22 mouse cellular contexts compared by ENCODE assay signal in the genomic region with DNA sequence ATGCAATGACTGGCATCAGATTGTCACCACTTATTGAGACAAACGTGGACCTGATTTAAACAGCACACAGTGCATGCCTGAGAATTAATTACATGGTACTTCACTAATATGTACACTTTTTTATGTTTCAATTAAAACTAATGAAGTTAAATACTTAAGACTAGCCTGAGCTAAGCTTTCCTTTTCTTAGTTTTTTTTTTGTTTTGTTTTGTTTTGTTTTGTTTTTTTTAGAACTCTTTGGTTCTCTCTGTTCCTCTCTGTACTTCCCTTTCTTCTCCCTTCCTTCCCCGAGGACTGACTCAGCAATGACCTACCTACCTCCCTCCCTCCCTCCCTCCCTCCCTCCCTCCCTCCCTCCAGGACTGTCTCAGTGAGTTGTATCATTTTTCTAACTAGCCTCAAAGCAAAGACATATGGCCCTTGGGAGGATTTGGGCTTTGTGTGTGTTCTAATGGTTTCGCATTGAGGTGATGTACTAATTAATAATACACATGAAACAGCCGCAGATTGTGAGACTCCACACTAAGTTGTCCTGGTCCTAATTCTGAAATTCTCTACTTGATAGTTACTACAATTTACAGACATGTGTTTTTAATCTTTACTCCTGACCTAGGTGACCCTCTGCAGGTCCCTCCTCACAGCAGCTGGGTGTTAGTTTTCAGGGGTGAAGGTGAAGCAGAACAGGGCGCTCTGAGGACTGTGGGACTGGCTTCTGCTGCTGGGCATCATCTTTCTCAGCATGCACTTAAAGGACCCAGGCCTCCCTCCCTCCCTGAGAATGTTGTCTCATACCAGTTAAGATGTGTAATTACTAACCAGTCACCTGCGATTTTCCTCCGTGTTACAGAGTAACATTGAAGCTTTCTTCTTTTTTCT. TPM values are rescaled to one million over a fixed set of nuclear protein-coding genes. Genes with fewer than 3 reads are reported as not detected.
A peak's percentile ranks its signal among the peaks of the same experiment; 100 is the strongest.
DNase-seq lines count a peak whose midpoint lies in the region; TF ChIP-seq lines count a peak whose summit lies in the region.
"Had no signal": no experiment of that assay in that cellular context is flagged by ENCODE, and none has a peak within 500 bp of the region (broad histone marks: within the 10 kb centered on the region; RNA-seq: fewer than 3 reads in every experiment).

No protein-coding gene starts in this region.

- H3K4me1 ChIP-seq in CH12.LX (ENCODE audit: control insufficient read depth in 1 of 2, insufficient read depth in 2 of 2): peaks cover 16 to 77% of the 10 kb centered on the region in 2 experiments
- H3K4me1 ChIP-seq in embryonic facial prominence, embryonic 10.5 days: peaks cover 35% of the 10 kb centered on the region

- in situ Hi-C loops in CH12.LX (cut with MboI; ENCODE audit: low pct_ligation_motif_present, low pct_unique_long_range_greater_than_20kb, low sequenced_read_pairs): no loop called here

- H3K4me3 ChIP-seq in CH12.LX (replicated peaks in 1 of 3; ENCODE audit: low read depth in 2 of 3, low read length in 2 of 3, poor library complexity in 1 of 3): no peak overlapping the region
- no peak overlapping the region for H3K4me3 ChIP-seq in embryonic facial prominence, embryonic 10.5 days
- no peak overlapping the region for H3K4me3 ChIP-seq in macrophage (ENCODE audit: inconsistent target)
- H3K4me3 ChIP-seq: embryonic facial prominence, embryonic 15.5 days; forebrain, embryonic 10.5 days; heart, embryonic 13.5 days; limb, embryonic 13.5 days; liver, embryonic 15.5 days; midbrain, embryonic 12.5 days had no signal

- H3K36me3 ChIP-seq in CH12.LX (replicated peaks in 1 of 2; ENCODE audit: control insufficient read depth in 1 of 2, insufficient read depth in 1 of 2, low read length in 1 of 2): peaks cover 58 to 84% of the 10 kb centered on the region in 2 experiments
- H3K36me3 ChIP-seq in embryonic facial prominence, embryonic 10.5 days (replicated peaks): peaks cover 51% of the 10 kb centered on the region
- H3K36me3 ChIP-seq in macrophage (ENCODE audit: inconsistent target): peaks cover 34% of the 10 kb centered on the region

- no peaks in the 10 kb centered on the region for H3K27me3 ChIP-seq in CH12.LX (replicated peaks)
- H3K27me3 ChIP-seq in embryonic facial prominence, embryonic 10.5 days (replicated peaks; ENCODE audit: low read depth, poor library complexity, severe bottlenecking): no peaks in the 10 kb centered on the region
- H3K27me3 ChIP-seq: embryonic facial prominence, embryonic 15.5 days; heart, embryonic 13.5 days; limb, embryonic 13.5 days; liver, embryonic 15.5 days; midbrain, embryonic 12.5 days; Patski had no signal

- H3K27ac ChIP-seq in CH12.LX (ENCODE audit: insufficient read depth, low read depth) (peak overlapping the region; percentile 37; the same call in 1 of the 2 replicates), macrophage (peak overlapping the region; percentile 57)
- H3K27ac ChIP-seq in embryonic facial prominence, embryonic 10.5 days (replicated peaks): no peak overlapping the region; the same call in 1 of the 2 replicates
- H3K27ac ChIP-seq: embryonic facial prominence, embryonic 15.5 days; forebrain, embryonic 10.5 days; heart, embryonic 13.5 days; limb, embryonic 13.5 days; liver, embryonic 15.5 days; midbrain, embryonic 12.5 days had no signal

- TF ChIP-seq CTCF in CH12.LX (conservative IDR thresholded peaks at IDR 0.05 in 1 of 2, IDR thresholded peaks at IDR 0.05 in 1 of 2; ENCODE audit: low read depth in 2 of 2, low read length in 2 of 2): no peak

- no peak overlapping the region for H3K9ac ChIP-seq in CH12.LX (ENCODE audit: insufficient read depth, low read depth)
- H3K9ac ChIP-seq: embryonic facial prominence, embryonic 15.5 days; heart, embryonic 13.5 days; limb, embryonic 13.5 days; liver, embryonic 15.5 days; midbrain, embryonic 12.5 days had no signal

- dilution Hi-C loops in CH12.LX (cut with MboI; ENCODE audit: extremely low pct_ligation_motif_present, extremely low pct_unique_long_range_greater_than_20kb, low sequenced_read_pairs): no loop called here

- no peak for TF ChIP-seq POLR2A in CH12.LX (IDR thresholded peaks at IDR 0.05; ENCODE audit: low read depth, low read length)

- H3K79me2 ChIP-seq in CH12.LX (replicated peaks; ENCODE audit: control insufficient read depth, extremely low read depth, insufficient read depth, poor library complexity, severe bottlenecking) (peaks cover 49% of the 10 kb centered on the region), macrophage (ENCODE audit: inconsistent target) (peaks cover 92% of the 10 kb centered on the region)

- peak; percentile 53 for TF ChIP-seq EP300 in CH12.LX (IDR thresholded peaks at IDR 0.05; ENCODE audit: low read length)

- WGBS in embryonic facial prominence, embryonic 10.5 days: 39% methylated on average over 7 of the region's 7 CpGs
- 76% methylated on average over 6 of the region's 7 CpGs for WGBS in macrophage (ENCODE audit: missing documents)

- peaks cover 18% of the 10 kb centered on the region for H3K9me3 ChIP-seq in CH12.LX (replicated peaks; ENCODE audit: low read length)
- H3K9me3 ChIP-seq in embryonic facial prominence, embryonic 10.5 days: no peaks in the 10 kb centered on the region
- H3K9me3 ChIP-seq: embryonic facial prominence, embryonic 15.5 days; forebrain, embryonic 10.5 days; heart, embryonic 13.5 days; limb, embryonic 13.5 days; liver, embryonic 15.5 days; midbrain, embryonic 12.5 days had no signal

- no peak overlapping the region for H3K4me2 ChIP-seq in CH12.LX (ENCODE audit: insufficient read depth, low read depth, poor library complexity, severe bottlenecking)
- H3K4me2 ChIP-seq: embryonic facial prominence, embryonic 15.5 days; heart, embryonic 13.5 days; limb, embryonic 13.5 days; liver, embryonic 15.5 days; midbrain, embryonic 12.5 days had no signal

- TF ChIP-seq RAD21 in CH12.LX (IDR thresholded peaks at IDR 0.05; ENCODE audit: low read depth, low read length): no peak

- peak; percentile 41 for DNase-seq in embryo, embryonic 10 days (ENCODE audit: low spot score)
- DNase-seq in embryo, embryonic 9.5 days (ENCODE audit: extremely low spot score): no peak
- DNase-seq in CH12.LX (ENCODE audit: extremely low read depth) (no peak), MN1 (ENCODE audit: low spot score) (no peak)
- DNase-seq in embryonic facial prominence, embryonic 10.5 days (ENCODE audit: low spot score): peak; percentile 60
- DNase-seq in kidney, adult 8-10 months: no peak
- DNase-seq in layer of hippocampus, adult 18-20 months (ENCODE audit: low spot score in 2 of 2): no peak
- DNase-seq: adrenal gland, postnatal 25 days; cerebellum, postnatal 10 days; gastrocnemius, postnatal 25 days; heart, postnatal 36 days; kidney, adult 9 months; lung, postnatal 10 days; right cerebral cortex, postnatal 4 days had no signal

TF ChIP-seq in CH12.LX, 34 proteins besides CTCF, POLR2A, EP300 and RAD21 (continues in another document):
- TF ChIP-seq JUND (conservative IDR thresholded peaks at IDR 0.05; ENCODE audit: low read depth, low read length) (no peak), SIN3A (IDR thresholded peaks at IDR 0.05; ENCODE audit: low read length) (no peak), MAFK (IDR thresholded peaks at IDR 0.05; ENCODE audit: insufficient replicate concordance, low read length) (no peak), ZC3H11A (IDR thresholded peaks at IDR 0.05; ENCODE audit: low read depth, low read length) (no peak), MAX (IDR thresholded peaks at IDR 0.05; ENCODE audit: low read length) (no peak), IRF4 (IDR thresholded peaks at IDR 0.05; ENCODE audit: low read depth, low read length) (0 out of 2 replicates have a peak, but pooled peaks have one; percentile 12), E2F4 (IDR thresholded peaks at IDR 0.05; ENCODE audit: insufficient replicate concordance, low read depth, low read length) (0 out of 2 replicates have a peak, but pooled peaks have one; percentile 27), ETS1 (conservative IDR thresholded peaks at IDR 0.05; ENCODE audit: low read depth, low read length) (no peak), JUN (IDR thresholded peaks at IDR 0.05; ENCODE audit: insufficient read depth, low read depth, low read length) (no peak), MAZ (IDR thresholded peaks at IDR 0.05; ENCODE audit: low read depth, low read length) (no peak)

RNA-seq across cellular contexts. Expression of gene Bcl10, which starts 7.2 kb away (rescaled TPM):
- total RNA-seq in CH12.LX (2012; rRNA removed) (68.8 and 73.6 TPM in 2 replicates), CH12.LX (2014; rRNA removed) (166 and 177 TPM in 2 replicates)
- polyA plus RNA-seq in CH12.LX (2012; ENCODE audit: insufficient read length, low read depth) (79.0 and 103 TPM in 2 replicates), macrophage (2018) (33.7 to 72.6 TPM (median 47.5 TPM) in 3 replicates)
- 41.4 and 44.1 TPM in 2 replicates for polyA plus RNA-seq in embryonic facial prominence, embryonic 10.5 days (2016; fragmentation: Nextera tagmentation; extraction: Ambion mirVana)
- total RNA-seq in macrophage (2018; cell fraction: chromatin; rRNA removed): 100 to 1,000 TPM in 10 of 26 experiments, 10 to 100 TPM in 16; 44.5 to 169 (median 88.3) TPM
- total RNA-seq in macrophage (2018; cell fraction: cytosol; rRNA removed): 100 to 1,000 TPM in 9 of 26 experiments, 10 to 100 TPM in 17; 49.5 to 160 (median 77.9) TPM
- 100 to 1,000 TPM in 16 of 26 experiments, 10 to 100 TPM in 10; 51.8 to 181 (median 111) TPM for total RNA-seq in macrophage (2018; cell fraction: nucleus; rRNA removed)
- total RNA-seq in layer of hippocampus, adult 18-20 months (2021): 10 to 100 TPM; 13.0 to 13.7 TPM

RNA-seq across cellular contexts. Expression of gene 2410004B18Rik, which starts 8.1 kb away (rescaled TPM):
- total RNA-seq in CH12.LX (2012; rRNA removed): 51.9 and 77.1 TPM in 2 replicates
- 123 and 155 TPM in 2 replicates for total RNA-seq in CH12.LX (2014; rRNA removed)
- 130 and 138 TPM in 2 replicates for polyA plus RNA-seq in CH12.LX (2012; ENCODE audit: insufficient read length, low read depth)
- 51.1 and 53.1 TPM in 2 replicates for polyA plus RNA-seq in embryonic facial prominence, embryonic 10.5 days (2016; fragmentation: Nextera tagmentation; extraction: Ambion mirVana)
- 10 to 100 TPM; 22.4 to 61.2 (median 43.9) TPM for total RNA-seq in macrophage (2018; cell fraction: chromatin; rRNA removed)
- 10 to 100 TPM; 19.7 to 28.8 (median 24.7) TPM for total RNA-seq in macrophage (2018; cell fraction: cytosol; rRNA removed)
- 10 to 100 TPM; 17.7 to 48.8 (median 33.7) TPM for total RNA-seq in macrophage (2018; cell fraction: nucleus; rRNA removed)
- 19.9 to 24.6 TPM (median 21.5 TPM) in 3 replicates for polyA plus RNA-seq in macrophage (2018)
- total RNA-seq in layer of hippocampus, adult 18-20 months (2021): 10 to 100 TPM; 37.1 to 38.2 TPM

RNA-seq across cellular contexts. Expression of gene Syde2, which starts 57.9 kb away (rescaled TPM):
- total RNA-seq in CH12.LX (2012; rRNA removed) (not detected in 2 replicates), CH12.LX (2014; rRNA removed) (0.30 and 0.31 TPM in 2 replicates)
- polyA plus RNA-seq in CH12.LX (2012; ENCODE audit: insufficient read length, low read depth) (0.10 TPM in 2 replicates), macrophage (2018) (0.04 to 0.16 TPM in 2 of 3 replicates, not detected in the other)
- 1.4 TPM in 2 replicates for polyA plus RNA-seq in embryonic facial prominence, embryonic 10.5 days (2016; fragmentation: Nextera tagmentation; extraction: Ambion mirVana)
- total RNA-seq in macrophage (2018; cell fraction: chromatin; rRNA removed): under 1 TPM in 5 of 26 experiments, not detected in 21; 0.24 to 0.41 (median 0.27) TPM
- under 1 TPM in 15 of 26 experiments, not detected in 11; 0.03 to 0.24 (median 0.09) TPM for total RNA-seq in macrophage (2018; cell fraction: cytosol; rRNA removed)
- under 1 TPM in 6 of 26 experiments, not detected in 20; 0.12 to 0.54 (median 0.24) TPM for total RNA-seq in macrophage (2018; cell fraction: nucleus; rRNA removed)
- total RNA-seq in layer of hippocampus, adult 18-20 months (2021): 1 to 10 TPM; 3.6 to 4.2 TPM

Comparison
In these comparisons a context has a peak if more than half of its experiments do, and no peak if none do; other contexts are left out.
1. DNase-seq: peak in embryo, embryonic 10 days (single experiment) and embryonic facial prominence, embryonic 10.5 days (single experiment); none in embryo, embryonic 9.5 days (single experiment), CH12.LX (single experiment), MN1 (single experiment), kidney, adult 8-10 months (0 of 2) and layer of hippocampus, adult 18-20 months (0 of 2).